Mouse (Mus musculus) cerebellum, adult 2 months (tissue): Measurements from ENCODE around the gene Hivep2. TPM values are rescaled to one million over a fixed set of nuclear protein-coding genes. Genes with fewer than 3 reads are reported as not detected.

Experiments
- DNase-seq, 2 experiments: peaks; one replicate each; pipeline ENCODE4 v3.0.0; 2021
- H3K27ac ChIP-seq: fragments of 200-500 bp; 2 replicates; pipeline ENCODE4 v1.5.1; 2012; ENCODE audit warnings: low read length, control low read depth, inconsistent platforms; ENCODE audit not compliant: insufficient read depth
- H3K27me3 ChIP-seq: fragments of 200-500 bp; 2 replicates; pipeline ENCODE4 v1.6.1; 2012; ENCODE audit warnings: inconsistent platforms, mild to moderate bottlenecking, low read length, moderate library complexity; ENCODE audit not compliant: control insufficient read depth, insufficient read depth
- H3K4me1 ChIP-seq: fragments of 200-500 bp; 2 replicates; pipeline ENCODE4 v1.6.1; 2011; ENCODE audit warnings: low read length; ENCODE audit not compliant: control insufficient read depth, insufficient read depth
- H3K4me3 ChIP-seq: fragments of 200-500 bp; replicated peaks from 2 replicates; pipeline ENCODE3; 2011; ENCODE audit warnings: mild to moderate bottlenecking, low read depth, low read length, control low read depth; ENCODE audit not compliant: insufficient read depth
- CTCF ChIP-seq: fragments of 200-500 bp; IDR thresholded peaks from 2 replicates; pipeline ENCODE4 v1.5.1; 2011; ENCODE audit warnings: low read depth, mild to moderate bottlenecking, control low read depth, low read length, moderate library complexity, borderline replicate concordance; ENCODE audit not compliant: insufficient read depth
- POLR2A ChIP-seq: fragments of 200-500 bp; IDR thresholded peaks from 2 replicates; pipeline ENCODE4 v1.6.1; 2011; ENCODE audit warnings: low read length, control low read depth, borderline replicate concordance; ENCODE audit not compliant: insufficient read depth
- WGBS: fragments of 180-500 bp; shearing (Covaris S2); methylation state at CpG from one replicate; pipeline ENCODE4 v1.1.7; 2018; 5-methylcytosine and 5-hydroxymethylcytosine counted together
- polyA plus RNA-seq: library from polyadenylated mRNA; depleted of rRNA; stranded (reverse); fragments of >200 nt; gene quantifications from 2 replicates; pipeline ENCODE4 v1.2.3, GENCODE M21; 2012

Hivep2 gene
- polyA plus RNA-seq, 1 experiment: 55.2 TPM

DNA sequence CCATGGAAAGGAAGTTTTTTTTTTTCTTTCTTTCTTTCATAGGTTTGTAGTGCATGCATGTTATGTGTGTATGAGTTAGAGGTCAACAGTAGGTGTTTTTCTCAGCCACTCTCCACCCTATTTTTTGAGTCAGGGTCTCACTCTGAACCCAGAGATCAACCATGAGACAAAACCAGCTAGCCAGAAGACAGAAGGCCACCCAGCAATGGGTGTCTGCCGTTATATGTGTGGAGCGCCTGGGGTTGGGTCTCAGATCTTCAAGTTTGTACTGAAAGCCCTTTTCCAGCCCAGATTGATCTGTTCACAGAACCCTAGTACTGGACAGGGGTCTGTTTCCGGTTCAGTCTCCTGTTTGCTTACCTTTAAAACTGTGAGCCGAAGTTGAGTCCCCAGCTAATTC lies 90.2 kb downstream of the Hivep2 start:
- 62% methylated on average over 4 of the region's 4 CpGs for WGBS
- peak overlapping the region; percentile 89; the same call in 1 of the 2 replicates for H3K27ac ChIP-seq
- no peak for DNase-seq
- no peaks in the 10 kb centered on the region for H3K27me3 ChIP-seq
- no peak overlapping the region for H3K4me3 ChIP-seq
- TF ChIP-seq CTCF (no peak), POLR2A (no peak)
- H3K4me1 ChIP-seq: peaks cover 44% of the 10 kb centered on the region

DNA sequence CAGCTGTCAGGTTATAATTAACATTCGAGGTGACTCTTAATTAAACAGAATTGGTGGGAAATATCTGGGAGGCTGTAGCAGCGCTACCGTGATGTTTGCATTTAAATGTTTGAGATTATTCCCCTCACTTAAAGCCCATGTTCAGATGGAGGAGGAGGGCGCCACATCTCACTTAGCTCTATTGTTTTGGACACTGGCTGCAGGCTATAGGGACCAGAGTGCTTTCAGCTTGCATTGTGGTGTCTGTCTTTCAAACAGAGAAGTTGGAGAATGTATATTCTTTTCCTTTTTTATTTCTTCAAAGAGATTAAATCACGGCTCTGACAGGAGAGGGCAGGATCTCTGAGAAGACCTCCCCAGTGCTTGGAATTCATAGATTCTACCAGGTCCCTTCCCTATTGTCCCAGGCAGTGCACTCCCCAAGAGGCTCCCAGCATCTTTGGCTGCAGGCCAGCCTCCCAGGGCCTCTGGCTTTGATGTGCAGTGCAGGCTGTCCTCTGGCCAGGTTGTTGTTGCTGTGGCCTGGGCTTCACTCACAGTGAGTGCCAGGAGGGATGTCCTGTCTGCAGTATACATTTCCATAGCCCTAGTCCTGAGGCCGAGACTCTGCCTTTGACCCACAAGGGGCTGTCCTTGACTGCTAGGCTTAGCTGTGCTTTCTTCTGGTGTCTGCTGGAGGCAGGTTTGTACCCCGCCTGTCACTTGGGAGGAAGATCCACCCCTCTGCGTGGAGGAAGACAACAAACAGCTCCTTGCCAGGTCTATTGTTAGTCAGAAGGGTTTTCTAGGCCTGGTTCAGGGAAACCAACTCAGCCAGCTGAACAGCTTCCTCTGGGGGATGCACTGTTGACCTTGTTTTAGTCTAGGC lies 90.9 kb downstream of the Hivep2 start:
- WGBS: 39% methylated on average over 8 of the region's 8 CpGs
- TF ChIP-seq CTCF (no peak), POLR2A (no peak)
- no peaks in the 10 kb centered on the region for H3K27me3 ChIP-seq
- peaks cover 45% of the 10 kb centered on the region for H3K4me1 ChIP-seq
- peak overlapping the region; percentile 89 for H3K27ac ChIP-seq
- H3K4me3 ChIP-seq: no peak overlapping the region
- DNase-seq: peak; percentile 84 to 86

- peak overlapping the region; percentile 60; the same call in 1 of the 2 replicates for H3K27ac ChIP-seq
Observed at GRCm38 (mm10) chr10:14057841-14058605, 92.1 kb downstream of the Hivep2 start.

DNA sequence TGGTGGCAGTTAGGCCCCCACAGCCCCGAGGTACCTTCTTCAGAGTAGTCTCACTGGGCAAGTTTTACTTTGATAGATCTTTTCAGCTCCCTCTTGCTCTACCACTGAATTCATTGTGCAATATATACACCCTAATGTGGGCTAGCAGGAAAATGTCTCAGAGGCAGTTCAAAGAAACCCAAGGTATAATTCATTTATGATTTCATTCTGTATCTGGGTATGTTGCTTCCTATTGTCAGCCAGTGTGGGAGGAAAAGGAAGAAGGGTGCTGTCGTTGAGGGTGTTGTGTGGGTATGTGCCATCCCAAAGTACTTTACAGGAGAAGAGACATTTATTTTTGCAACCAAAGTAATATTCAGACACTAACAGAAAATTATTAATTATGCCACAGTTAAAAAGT lies 92.9 kb downstream of the Hivep2 start:
- no peak overlapping the region for H3K27ac ChIP-seq

More at GRCm38 (mm10) chr10:14057841-14058605, 92.1 kb downstream of the Hivep2 start:
- Histone ChIP-seq H3K4me3 (no peak overlapping the region), H3K4me1 (peaks cover 49% of the 10 kb centered on the region), H3K27me3 (no peaks in the 10 kb centered on the region)
- 69% methylated on average over 11 of the region's 11 CpGs for WGBS
- TF ChIP-seq CTCF (no peak), POLR2A (no peak)
- no peak for DNase-seq

GRCm38 (mm10) chr10:14059581-14059980 lies 93.7 kb downstream of the Hivep2 start:
- Histone ChIP-seq H3K27me3 (no peaks in the 10 kb centered on the region), H3K4me3 (no peak overlapping the region), H3K27ac (no peak overlapping the region), H3K4me1 (peaks cover 55% of the 10 kb centered on the region)
- WGBS: 90% methylated on average over 2 of the region's 2 CpGs
- DNase-seq: no peak
- TF ChIP-seq CTCF (no peak), POLR2A (no peak)

More for the DNA sequence above, 92.9 kb downstream of the Hivep2 start:
- no peaks in the 10 kb centered on the region for H3K27me3 ChIP-seq
- H3K4me1 ChIP-seq: peaks cover 55% of the 10 kb centered on the region
- TF ChIP-seq CTCF (no peak), POLR2A (no peak)
- no peak for DNase-seq
- H3K4me3 ChIP-seq: no peak overlapping the region
- 74% methylated on average over 2 of the region's 2 CpGs for WGBS

DNA sequence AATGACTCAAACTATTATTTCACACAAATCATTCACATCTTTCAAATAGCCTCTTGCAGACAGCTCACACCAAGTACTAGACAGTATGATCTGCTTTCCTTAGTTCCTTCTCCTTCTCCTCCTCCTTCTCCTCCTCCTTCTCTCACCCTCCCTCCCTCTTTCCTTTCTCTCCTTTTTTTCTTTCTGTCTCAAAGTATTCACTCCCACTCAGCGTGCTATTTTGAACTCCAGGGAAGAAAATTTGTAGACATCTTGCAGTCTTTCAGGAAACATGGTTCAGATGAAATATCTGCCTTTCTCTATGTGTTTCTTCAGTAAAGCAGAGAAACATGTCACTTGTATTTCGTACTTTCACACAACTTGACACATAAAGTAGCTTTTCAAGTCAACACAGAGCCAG lies 94.4 kb downstream of the Hivep2 start:
- H3K4me3 ChIP-seq: no peak overlapping the region
- no peak for TF ChIP-seq CTCF
- no peak for TF ChIP-seq POLR2A
- peaks cover 57% of the 10 kb centered on the region for H3K4me1 ChIP-seq
- H3K27me3 ChIP-seq: no peaks in the 10 kb centered on the region
- H3K27ac ChIP-seq: no peak overlapping the region
- DNase-seq: no peak
- WGBS: 76% methylated on average over 2 of the region's 2 CpGs

- H3K4me3 ChIP-seq: no peak overlapping the region
- 81% methylated on average over 4 of the region's 4 CpGs for WGBS
- DNase-seq: no peak
Observed at GRCm38 (mm10) chr10:14063226-14063625, 97.4 kb downstream of the Hivep2 start.

More at GRCm38 (mm10) chr10:14063226-14063625, 97.4 kb downstream of the Hivep2 start:
- peaks cover 42% of the 10 kb centered on the region for H3K4me1 ChIP-seq
- no peak overlapping the region for H3K27ac ChIP-seq
- TF ChIP-seq CTCF: no peak
- TF ChIP-seq POLR2A: no peak
- H3K27me3 ChIP-seq: no peaks in the 10 kb centered on the region
